Mouse (Mus musculus) C2C12 (cell line): ENCODE measurements at regions not wholly inside any gene's neighbourhood (a gene's known extent, or its start where the extent isn't known, plus 50 kb on each side); places are given as distances from the start of the nearest gene placed in this dataset.
A peak's percentile ranks its signal among the peaks of the same experiment; 100 is the strongest.

ENCODE experiments used
- CEBPB ChIP-seq: IDR thresholded peaks from one replicate; pipeline ENCODE4 v1.6.1; 2011; ENCODE audit warnings: low read depth, mild to moderate bottlenecking, control low read depth, moderate library complexity
- CTCF ChIP-seq: IDR thresholded peaks from one replicate; pipeline ENCODE4 v1.5.1; 2011; ENCODE audit not compliant: control insufficient read depth, insufficient read depth, insufficient read length
- MYOD1 ChIP-seq: IDR thresholded peaks from one replicate; pipeline ENCODE4 v1.6.1; 2011; ENCODE audit warnings: low read depth; ENCODE audit not compliant: control insufficient read depth, insufficient read length
- MYOG ChIP-seq: IDR thresholded peaks from one replicate; pipeline ENCODE4 v1.6.1; 2011; ENCODE audit not compliant: control insufficient read depth, insufficient read length; ENCODE audit errors: extremely low read depth
- USF1 ChIP-seq: IDR thresholded peaks from one replicate; pipeline ENCODE4 v1.6.1; 2011; ENCODE audit warnings: low read depth, mild to moderate bottlenecking, control low read depth, moderate library complexity

- TF ChIP-seq CTCF (no peak), USF1 (peak; percentile 85), MYOD1 (no peak), MYOG (no peak), CEBPB (no peak)
These were observed 110.3 kb downstream of the Evx1 start for GRCm38 (mm10) chr6:52423581-52424107.
